Mouse (Mus musculus) layer of hippocampus, postnatal 36 days (tissue): ENCODE measurements around the gene Oxnad1. TPM values are rescaled to one million over a fixed set of nuclear protein-coding genes. Genes with fewer than 3 reads are reported as not detected.

Source experiments
- DNase-seq, 2 experiments: peaks; one replicate each; pipeline ENCODE4 v3.0.0; 2022
- total RNA-seq, 2 experiments: library from RNA; stranded (reverse); gene quantifications; 2 replicates each; pipeline ENCODE4 v1.2.3; 2021

Oxnad1 gene
- total RNA-seq, 2 experiments from 2014 or later: 14.3 to 19.2 TPM

- DNase-seq: no peak
Measured at GRCm38 (mm10) chr14:32145401-32145800, 60.2 kb downstream of the Oxnad1 start.

- DNase-seq: no peak
Measured at GRCm38 (mm10) chr14:32145809-32146511, 60.8 kb downstream of the Oxnad1 start.

GRCm38 (mm10) chr14:32146578-32146977 is 61.4 kb downstream of the Oxnad1 start:
- no peak for DNase-seq

GRCm38 (mm10) chr14:32150872-32151271 is 65.7 kb downstream of the Oxnad1 start:
- DNase-seq: no peak

DNA sequence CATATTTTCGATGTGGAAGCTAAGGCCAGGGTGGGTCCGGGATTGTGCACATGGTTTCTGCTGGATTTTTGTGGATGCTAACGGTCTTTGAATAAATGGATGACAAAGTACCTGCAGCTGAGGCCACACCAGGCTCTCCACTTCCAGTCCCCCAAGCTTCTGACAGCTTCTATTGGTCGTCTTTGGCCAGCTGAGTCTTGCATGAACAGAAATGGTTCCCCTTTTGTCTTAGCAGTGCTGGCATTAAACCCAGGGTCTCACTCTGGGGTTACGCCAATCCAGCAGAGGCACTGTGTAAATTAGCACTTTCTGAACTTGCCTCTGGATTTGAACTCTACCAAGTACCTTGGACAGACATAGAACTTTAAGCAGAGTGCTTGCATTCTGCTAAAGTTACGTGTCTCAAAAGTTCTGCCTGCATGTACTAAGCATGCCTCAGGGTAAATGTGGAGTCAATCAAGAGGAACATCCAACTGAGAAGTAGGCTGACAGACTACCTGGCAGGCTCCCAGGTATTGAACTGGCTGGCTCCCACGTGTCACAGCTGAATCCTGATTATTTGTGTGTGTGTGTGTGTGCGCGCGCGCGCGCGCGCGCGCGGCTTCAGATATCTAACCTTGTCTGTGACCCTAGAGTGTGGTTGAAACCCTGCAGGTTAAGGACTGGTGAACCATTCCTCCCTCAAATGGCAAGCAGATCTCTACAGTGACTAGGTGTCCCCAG is 67.2 kb downstream of the Oxnad1 start:
- DNase-seq: no peak

Other genes with a start within 250 kb of the Oxnad1 start
- 1 to 10 TPM; 1.2 to 3.6 TPM for gene Galnt15, start 56.4 kb upstream of the Oxnad1 start, total RNA-seq
- gene Dph3, start 355 bp downstream of the Oxnad1 start, total RNA-seq: 10 to 100 TPM; 35.1 to 37.5 TPM
- gene Msmb, start 56.6 kb downstream of the Oxnad1 start, total RNA-seq: not detected
- 100 to 1,000 TPM; 102 to 111 TPM for gene Ncoa4, start 74.5 kb downstream of the Oxnad1 start, total RNA-seq
- gene Timm23, start 116.5 kb downstream of the Oxnad1 start, total RNA-seq: 10 to 100 TPM; 71.3 to 81.9 TPM
- gene Parg, start 116.6 kb downstream of the Oxnad1 start, total RNA-seq: 10 to 100 TPM; 43.0 to 49.8 TPM
- 10 to 100 TPM; 79.9 to 84.8 TPM for gene Ogdhl, start 236.6 kb downstream of the Oxnad1 start, total RNA-seq